Mouse (Mus musculus) small intestine, adult 2 months (tissue): Measurements from ENCODE around the gene Ubqln4.
A peak's percentile ranks its signal among the peaks of the same experiment; 100 is the strongest.

Source experiments
- CTCF ChIP-seq: fragments of 200-500 bp; IDR thresholded peaks from 2 replicates; pipeline ENCODE4 v1.5.1; 2012; ENCODE audit warnings: low read depth, mild to moderate bottlenecking, control low read depth, inconsistent platforms, low read length, moderate library complexity, mixed read lengths; ENCODE audit not compliant: insufficient replicate concordance, insufficient read length; ENCODE audit errors: extremely low read depth
- POLR2A ChIP-seq: fragments of 200-500 bp; IDR thresholded peaks from 2 replicates; pipeline ENCODE4 v1.6.1; 2012; ENCODE audit warnings: low read depth, mild to moderate bottlenecking, control low read depth, inconsistent platforms, low read length, moderate library complexity

DNA sequence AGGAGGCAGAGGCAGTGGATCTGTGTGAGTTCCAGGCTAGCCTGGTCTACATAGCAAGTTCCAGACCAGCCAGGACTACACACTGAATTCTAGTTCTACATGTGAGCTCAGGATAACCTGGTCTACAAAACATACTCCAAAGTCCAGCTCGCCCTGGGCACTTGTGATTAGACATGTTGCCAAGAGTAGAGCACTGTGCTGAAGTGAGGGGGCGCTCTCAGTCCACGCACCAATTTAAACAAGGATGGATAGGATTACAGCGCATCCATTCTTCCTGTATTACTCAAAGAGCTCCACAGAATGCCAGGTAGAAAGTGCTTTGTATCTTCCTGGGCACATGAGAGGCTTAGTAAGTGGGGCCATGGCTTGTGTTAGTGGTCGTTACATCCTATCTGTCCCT, 9.0 kb upstream of the Ubqln4 start:
- peak; percentile 31; the same call in 1 of the 2 replicates for TF ChIP-seq CTCF
- no peak for TF ChIP-seq POLR2A
